Mouse (Mus musculus) frontal cortex, postnatal 10 days (tissue): ENCODE results near the gene Cstf2.

Experiments used
- DNase-seq, 2 experiments: peaks; one replicate each; pipeline ENCODE4 v3.0.0; 2022; ENCODE audit warnings: low spot score in 2 of 2, mixed read lengths in 1 of 2

Cstf2 gene

GRCm38 (mm10) chrX:134058987-134059712 is at the start of gene Cstf2:
Gene Cstf2, plus strand, starts transcription at chrX:134059187.
- peak; percentile 93 to 95 for DNase-seq

DNA sequence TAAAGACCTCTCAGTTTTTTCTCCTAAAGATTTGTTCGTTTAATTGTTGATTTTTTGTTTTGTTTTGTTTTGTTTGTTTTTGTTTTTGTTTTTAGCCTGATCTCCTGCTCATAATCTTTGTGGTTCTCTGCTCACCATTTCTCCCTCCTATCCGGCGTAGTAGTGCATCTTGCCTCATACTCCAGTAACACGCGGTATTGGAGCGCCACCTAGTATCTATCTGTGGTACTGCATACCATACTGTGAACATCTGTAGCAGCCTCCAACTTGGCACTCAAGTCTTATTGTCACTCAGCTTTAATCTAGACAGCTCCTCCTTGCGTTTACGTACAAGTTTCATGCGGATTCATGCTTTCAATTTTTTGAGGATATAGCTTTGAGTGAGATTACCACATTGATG is 40.0 kb upstream of the Cstf2 start:
- peak; percentile 21 to 52 for DNase-seq

GRCm38 (mm10) chrX:134020664-134021063 is 38.3 kb upstream of the Cstf2 start:
- no peak for DNase-seq

- no peak for DNase-seq
Measured at GRCm38 (mm10) chrX:134048994-134049393, 10.0 kb upstream of the Cstf2 start.

- DNase-seq, result no peak
Measured at GRCm38 (mm10) chrX:134056897-134057296, 2.1 kb upstream of the Cstf2 start.

- DNase-seq, result peak in 1 of 2 experiments; percentile 11
Measured at GRCm38 (mm10) chrX:134058040-134058875, 729 bp upstream of the Cstf2 start.

DNA sequence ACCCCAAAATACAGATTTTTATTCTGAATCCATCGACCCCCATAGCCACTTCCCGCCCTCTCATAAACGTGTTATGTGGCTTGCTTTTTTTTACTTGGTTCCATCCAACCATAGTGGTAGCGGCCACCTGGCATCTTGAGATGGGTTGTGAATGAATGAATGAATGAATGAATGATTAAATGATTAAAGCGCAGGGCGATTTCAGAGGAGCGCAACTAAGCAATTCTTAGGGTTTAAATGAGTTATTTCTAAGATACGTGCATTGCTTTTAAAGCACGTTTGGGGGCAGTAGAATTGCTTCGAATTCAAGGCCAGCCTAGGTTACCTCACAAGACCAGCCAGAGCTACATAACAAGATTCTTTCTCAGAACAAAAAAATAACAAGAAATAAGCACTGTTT is 777 bp downstream of the Cstf2 start:
- no peak for DNase-seq

DNA sequence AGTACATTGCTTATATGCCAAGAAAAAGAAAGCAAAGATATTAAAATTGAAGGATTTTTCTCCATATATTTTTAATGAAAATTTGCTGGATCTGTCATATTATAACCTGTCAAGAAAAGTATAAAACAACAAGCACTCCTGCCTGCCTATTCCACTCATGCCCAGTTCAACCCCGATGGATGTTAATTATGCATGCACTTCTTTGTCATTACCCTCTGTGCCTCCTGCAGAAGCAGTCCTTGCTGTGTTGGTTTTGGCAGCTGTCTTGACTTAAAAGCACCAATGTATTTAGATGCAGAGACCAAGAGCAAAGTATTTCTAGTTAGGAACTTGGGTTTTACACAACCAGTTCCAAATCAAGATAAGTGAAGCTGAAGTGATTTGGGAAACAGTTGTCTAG is 26.5 kb downstream of the Cstf2 start:
- no peak for DNase-seq

DNA sequence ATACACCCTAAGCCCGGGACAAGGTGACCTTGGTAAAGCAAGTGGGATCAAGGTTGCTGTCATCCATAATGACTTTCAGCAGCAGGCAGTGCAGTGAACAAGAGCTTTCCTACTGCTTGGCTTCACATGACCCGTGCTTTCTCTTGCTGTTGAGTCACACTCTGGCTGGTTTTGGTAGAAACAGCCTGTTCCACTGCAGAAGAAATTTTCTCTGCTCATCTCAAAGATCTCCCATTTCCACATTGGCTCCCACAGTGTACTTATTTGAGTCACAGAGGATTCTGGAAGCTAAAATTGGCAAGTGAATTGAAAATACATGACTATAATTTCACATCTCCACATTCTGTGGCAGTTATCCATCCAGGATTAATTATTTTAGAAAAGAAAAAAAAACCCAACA is 43.7 kb downstream of the Cstf2 start:
- DNase-seq, result no peak

DNA sequence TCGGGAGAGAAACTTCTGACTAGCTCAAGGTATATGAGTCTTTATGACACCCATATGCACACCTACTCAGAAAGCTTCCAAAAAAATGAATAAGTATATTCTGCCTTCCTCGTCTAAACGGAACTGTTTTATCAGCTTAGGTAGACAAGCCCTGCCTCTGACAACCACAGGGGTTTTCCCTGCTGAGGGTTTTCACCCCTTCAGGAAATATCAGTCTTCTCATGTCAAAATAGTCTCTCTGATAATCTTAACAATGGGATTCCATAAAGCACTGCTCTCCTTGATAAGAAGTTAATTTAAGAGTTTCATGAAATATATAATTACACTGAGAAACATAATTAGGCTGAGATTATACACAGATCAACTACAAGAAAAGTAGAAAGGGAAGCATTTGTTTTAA is 52.8 kb downstream of the Cstf2 start:
- DNase-seq, result no peak

- no peak for DNase-seq
Measured at GRCm38 (mm10) chrX:134116417-134116816, 57.4 kb downstream of the Cstf2 start.

DNA sequence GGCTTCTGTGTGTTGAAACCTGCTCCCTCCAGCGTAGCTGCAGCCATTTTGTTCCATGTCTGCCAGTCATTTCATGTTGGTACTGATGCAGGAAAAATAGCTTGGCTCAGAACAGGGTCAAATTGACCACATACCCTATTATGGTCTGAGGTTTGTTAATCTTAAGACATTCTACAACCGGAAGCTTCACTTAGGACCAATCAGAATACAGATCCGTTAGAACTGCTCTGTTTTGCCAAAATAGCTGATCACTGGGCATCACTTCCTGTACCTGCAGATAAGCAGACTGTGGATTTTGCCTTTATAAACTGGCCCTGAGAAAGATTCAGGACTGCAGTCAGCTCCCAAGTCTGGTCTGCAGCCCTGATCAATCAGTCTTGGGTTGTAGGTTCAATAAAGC is 69.6 kb downstream of the Cstf2 start:
- DNase-seq, result no peak

GRCm38 (mm10) chrX:134132295-134132694 is 73.3 kb downstream of the Cstf2 start:
- peak in 1 of 2 experiments; percentile 9 for DNase-seq

DNA sequence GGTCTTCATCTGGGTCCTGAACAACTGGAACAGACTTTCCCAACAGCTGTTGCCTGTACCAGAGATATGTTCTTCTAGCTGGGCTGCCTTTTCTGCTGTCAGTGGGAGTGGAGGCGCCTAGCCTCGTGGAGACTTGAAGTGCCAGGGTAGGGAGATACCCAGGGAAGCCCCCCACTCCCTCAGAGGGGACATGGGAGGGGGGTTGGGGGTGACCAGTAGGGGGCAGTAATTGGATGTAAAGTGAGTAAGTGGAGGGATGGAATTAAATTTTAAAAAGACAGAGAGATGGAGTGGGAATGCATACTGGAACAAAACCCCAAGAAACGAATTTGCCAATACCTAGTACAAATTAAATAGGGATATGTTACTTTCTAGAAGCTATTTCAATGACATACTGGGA is 74.8 kb downstream of the Cstf2 start:
- DNase-seq, result no peak
